Mouse (Mus musculus): ENCODE measurements at regions not wholly inside any gene's neighbourhood (a gene's known extent, or its start where the extent isn't known, plus 50 kb on each side); places are given as distances from the start of the nearest gene placed in this dataset.

DNA sequence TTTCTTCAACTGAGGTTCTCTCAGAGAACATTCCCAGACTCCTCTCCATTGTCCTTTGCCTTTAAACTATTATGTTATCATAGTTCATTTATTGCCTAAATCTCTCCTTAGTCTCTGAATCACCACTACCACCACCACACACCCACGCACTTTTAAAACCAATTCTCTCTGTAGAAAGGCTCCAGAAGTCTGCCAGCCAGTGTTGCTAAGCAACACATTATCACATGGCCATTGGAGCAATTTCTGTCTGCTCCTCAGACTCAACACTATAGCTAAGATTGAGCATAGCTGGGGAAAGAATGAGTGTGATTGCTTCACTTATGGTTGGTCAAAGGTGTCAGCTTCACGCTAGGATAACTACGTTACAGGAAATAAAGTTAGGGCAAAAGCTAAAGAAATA is 59.3 kb downstream of the Trap1a start:
- peak; percentile 81 for DNase-seq (ENCODE audit: low read depth, low spot score)

DNA sequence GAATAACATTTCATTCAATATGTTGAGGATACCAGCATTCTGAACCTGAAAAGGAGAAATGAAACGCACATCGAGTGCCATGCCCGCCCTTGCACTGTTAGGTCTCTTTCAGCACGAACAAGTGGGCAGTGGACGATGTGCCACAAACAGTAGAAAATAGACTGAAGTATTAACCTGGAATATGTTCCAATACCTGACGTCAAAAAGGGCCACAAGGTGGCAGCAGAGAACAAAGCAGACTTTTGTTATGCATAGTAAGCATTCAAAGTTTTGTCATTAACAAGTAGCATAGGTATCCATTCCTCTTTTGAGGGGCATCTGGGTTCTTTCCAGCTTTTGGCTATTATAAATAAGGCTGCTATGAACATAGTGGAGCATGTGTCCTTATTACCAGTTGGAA is 63.5 kb upstream of the D330045A20Rik start:
- peak; percentile 58 for DNase-seq (ENCODE audit: low read depth, low spot score)

DNA sequence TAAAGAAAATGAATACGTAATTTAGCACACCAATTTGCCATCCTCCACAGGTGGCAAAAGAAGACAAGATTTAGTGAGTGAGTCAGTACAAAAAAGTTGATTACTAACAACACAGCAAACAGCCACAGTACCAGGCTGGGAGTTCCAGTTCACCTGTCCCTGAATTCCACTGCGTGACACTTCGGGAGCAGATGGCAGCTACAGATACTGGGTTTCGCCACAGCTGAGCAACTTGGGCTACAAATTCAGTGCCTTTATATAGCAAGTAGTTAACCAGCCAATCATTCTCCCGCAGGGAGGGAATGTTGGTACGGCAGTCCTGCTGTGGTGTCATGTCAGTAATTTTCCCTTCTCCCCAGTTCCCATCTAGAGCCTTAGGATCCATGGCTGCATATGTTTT is 60.3 kb upstream of the D330045A20Rik start:
- DNase-seq (ENCODE audit: low read depth, low spot score) = peak; percentile 28

DNA sequence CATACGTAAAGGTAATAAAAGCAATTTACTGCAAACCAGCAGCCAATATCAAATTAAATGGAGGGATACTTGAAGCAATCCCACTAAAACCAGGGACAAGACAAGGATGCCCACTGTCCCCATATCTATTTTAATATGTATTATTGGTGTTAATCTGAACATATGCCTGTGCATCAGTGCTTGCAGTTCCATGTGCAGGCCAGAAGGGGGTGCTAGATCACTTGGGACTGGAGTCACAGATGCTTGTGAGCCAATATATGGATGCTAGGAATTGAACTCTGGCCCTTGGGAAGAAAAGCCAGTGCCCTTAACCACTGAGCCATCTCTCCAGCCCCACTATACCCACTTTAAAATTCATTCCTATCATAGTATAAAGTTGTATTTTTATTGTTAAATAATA is 55.9 kb upstream of the D330045A20Rik start:
- no peak for DNase-seq (ENCODE audit: low read depth, low spot score)

Data from brain, adult 2 months (tissue).